Mouse (Mus musculus): ENCODE results near the gene Kpna4. TPM values are rescaled to one million over a fixed set of nuclear protein-coding genes. Genes with fewer than 3 reads are reported as not detected.
"Not testable (repeated sequence)": the region's sequence is repeated elsewhere in the genome, so short reads cannot be mapped to it uniquely, and the experiment has no call there.

Gene Kpna4
- total RNA-seq, 1 experiment from 2014 or later: 69.3 TPM

DNA sequence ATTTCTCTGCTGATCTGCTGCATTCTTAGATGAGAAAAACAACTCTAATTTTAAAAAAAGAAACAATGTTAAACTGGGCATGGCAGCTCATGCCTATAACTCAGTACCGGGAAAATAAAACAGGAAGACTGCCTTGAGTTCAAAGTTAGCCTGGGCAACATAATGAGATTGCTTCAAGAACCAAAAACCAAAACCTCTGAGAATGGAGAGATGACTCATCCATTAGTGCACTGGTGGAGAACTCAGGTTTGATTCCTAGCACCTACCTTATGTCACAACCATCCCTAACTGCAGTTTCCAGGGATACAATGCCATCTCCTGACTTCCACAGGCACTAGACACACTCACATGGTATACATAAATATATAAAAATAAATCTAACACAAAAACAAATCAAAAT, 17.8 kb downstream of the Kpna4 start:
- no peak for DNase-seq

DNA sequence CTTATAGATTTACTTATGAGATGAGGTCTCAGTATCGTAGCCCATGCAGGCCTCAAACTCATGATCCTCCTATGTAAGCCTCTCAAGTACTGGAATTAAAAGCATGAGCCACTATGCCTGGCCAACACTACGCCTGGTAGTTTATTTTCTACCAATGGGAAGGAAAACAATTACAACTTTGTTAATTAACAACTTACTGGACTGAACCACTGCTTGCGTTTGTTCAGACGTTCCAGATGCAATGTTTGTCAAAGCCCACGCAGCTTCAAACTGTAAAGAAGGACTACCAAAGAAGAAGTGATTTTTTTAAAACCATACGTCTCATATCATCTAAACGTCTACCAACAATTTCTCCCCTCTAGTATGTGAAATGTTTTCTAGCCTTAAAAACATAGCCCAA, 32.5 kb downstream of the Kpna4 start:
- no peak for DNase-seq

DNA sequence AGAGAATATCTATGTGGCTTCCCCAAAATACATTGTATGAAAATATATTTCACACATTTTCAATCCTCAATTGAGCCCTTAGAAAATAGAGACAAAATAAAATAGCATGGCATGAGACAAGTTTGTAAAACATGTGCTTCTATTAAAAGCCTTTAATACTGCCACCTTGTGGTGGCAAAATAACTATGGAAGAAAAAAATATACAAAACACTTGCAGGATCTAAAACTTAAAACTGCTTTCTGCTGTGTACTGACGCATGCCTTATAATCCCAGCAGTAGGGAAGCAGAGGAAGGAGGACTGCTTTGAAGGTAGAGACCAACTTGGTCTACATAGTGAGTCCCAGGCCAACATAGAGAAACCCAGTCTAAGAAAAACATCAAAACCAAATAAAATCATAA, 62.9 kb downstream of the Kpna4 start:
- DNase-seq: no peak

DNA sequence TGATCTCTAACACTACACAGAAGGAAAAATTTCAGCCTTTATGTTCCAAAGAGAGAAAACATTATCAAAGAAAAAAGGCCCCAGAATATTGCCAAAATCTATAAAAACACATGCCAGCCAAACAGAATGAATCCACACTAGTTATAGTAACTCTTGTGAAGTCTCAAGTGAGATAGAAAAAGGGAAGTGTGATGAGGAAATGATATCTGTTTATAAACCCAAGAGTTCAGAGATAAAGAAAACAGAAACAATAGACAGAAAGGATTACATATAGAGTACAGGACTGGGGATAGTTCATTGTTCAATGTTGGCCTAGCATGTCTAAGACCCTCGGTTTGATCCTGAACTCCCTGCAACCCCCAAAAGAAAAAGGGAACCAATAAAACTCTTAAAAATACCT, 64.1 kb downstream of the Kpna4 start:
- no peak for DNase-seq

DNA sequence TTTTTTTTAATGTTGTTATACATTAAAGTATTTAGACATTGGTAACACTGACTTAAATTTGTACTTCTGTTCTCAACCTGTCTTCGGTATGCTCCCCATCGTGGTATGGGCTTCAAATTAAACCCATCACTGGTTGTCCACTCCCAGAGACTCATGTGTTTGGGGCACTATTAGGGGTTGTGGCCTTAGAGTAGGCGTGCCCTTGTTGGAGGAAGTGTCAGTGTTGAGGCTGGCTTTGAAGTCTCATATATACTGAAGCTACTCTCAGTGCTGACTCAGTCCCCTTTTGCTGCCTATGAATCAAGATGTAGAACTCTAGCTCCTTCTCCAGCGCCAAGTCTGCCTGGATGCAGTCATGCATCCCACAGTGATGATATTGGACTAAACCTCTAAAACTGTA, 66.2 kb downstream of the Kpna4 start:
- DNase-seq: no peak

DNA sequence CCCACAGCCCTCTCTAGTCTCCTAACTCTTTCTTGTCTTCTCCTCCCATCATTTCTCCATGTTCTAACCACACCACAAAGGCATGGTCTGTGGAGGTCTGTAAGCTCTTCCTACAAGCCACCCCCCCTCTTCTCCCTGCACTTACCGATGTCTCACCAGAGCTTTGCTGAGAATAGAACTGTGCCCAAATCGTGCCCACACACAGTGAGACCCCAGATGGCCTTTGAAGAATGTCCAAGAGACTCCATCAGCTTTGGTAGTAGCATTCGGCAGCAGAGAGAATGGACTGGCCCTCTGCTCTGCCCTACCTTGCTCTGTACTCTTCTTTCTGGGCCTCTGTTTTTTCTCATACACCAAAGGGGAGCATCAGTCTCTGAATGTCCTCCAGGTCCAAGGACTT, 71.0 kb downstream of the Kpna4 start:
- DNase-seq: no peak

DNA sequence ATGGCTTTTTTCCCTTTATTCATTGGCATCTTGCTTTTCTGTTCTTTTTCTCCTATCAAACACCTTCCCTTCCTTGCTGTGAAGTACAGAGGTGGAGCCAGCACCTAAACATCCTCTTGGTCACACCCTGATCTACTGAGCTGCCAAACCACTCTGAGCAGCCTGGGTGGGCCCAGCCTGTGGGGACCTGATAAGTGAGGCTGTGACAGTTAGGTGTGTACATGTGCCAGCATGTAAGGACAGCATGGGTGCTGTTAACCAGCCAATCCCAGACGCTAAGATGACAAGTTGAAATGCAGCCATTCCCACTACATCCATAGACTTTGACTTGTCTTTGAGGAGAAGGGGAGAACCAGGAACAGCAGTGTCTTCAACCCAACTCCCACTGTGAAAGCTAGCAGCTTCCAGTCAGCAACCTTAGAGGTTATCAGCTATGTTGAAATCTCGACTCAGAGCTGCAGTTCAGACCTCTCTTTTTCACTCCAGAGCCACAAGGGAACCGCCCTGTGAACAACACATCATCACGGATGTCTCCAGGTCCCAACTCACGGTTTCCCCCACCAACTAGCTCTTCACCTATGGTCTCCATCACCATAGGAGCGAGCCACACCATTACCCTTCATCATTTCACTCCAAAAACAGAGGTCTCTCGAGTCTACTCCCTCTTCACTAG, 72.0 kb downstream of the Kpna4 start:
- DNase-seq: no peak

DNA sequence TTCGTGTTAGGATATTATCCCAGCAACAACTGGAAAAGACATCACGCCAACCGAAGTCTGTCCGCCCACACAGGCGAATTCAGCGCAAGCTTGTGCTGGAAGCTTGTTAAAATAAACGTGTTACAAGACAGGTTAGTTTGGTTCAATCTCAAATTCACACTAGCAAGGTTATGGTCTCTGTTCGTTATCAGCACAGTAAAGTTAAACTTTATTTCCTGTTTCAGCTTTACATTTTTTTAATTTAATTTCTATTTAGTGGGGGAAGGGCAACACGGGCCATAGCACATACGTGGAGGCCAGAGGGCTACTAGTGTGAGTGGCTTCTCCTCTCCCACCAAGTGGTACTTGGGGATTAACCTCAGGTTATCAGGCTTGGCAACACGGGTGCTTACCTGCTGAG, 75.0 kb downstream of the Kpna4 start:
- DNase-seq: no peak

DNA sequence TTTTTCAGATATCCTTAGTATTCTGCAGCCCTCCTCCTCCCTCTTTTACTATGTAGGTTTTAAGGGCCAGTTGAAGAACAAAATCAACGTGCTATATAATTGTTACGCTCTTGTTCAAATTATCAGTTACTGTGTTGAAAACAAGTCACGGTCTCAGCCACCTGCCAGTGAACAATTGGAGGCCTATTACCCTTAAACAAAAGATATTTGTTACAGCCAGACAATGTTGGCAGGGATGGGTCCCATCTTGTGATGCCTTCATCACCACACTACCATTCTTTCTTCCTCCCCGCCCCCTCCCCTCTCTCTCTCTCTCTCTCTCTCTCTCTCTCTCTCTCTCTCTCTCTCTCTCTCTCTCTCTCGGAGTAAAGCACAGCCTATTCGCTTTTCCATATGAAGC, 77.9 kb downstream of the Kpna4 start:
- no peak for DNase-seq

DNA sequence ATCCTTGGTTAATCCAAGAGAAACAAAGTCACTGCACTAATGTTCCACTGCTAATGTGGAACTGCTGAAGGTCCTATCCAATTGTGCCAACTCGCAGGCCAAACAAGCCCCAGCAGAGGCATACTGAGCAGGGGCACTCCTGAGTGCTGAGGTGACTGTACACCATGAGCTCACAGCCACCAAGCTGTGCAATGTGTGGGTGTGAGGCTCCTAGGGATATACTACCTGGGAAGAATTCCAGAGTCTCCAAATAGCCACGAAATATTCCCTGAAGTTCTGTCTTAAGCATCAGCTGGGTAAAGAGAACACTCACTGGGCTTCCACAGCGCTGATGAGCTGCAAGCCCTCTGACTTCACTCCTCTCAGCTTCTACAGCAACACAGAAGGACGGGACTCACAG, 79.2 kb downstream of the Kpna4 start:
- no peak for DNase-seq

DNA sequence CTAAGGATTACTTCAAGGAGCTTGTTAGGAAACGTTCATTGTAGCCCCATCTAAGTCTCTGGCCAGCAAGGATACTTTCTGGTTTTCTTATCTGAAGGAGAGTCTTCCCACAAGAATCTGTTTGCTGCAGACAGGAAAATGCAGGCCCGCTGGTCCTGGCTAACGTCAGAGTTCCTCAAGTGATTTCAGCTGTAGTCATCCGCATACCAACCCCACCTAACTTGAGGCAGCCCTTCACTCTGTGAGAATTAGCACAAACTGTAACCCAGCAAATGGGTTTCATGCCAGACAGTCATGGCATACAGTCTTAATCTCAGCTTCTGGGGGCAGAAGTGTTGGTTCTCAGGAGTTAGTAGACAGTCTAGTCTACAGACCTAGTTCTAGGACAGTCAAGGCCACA, 80.4 kb downstream of the Kpna4 start:
- no peak for DNase-seq

DNA sequence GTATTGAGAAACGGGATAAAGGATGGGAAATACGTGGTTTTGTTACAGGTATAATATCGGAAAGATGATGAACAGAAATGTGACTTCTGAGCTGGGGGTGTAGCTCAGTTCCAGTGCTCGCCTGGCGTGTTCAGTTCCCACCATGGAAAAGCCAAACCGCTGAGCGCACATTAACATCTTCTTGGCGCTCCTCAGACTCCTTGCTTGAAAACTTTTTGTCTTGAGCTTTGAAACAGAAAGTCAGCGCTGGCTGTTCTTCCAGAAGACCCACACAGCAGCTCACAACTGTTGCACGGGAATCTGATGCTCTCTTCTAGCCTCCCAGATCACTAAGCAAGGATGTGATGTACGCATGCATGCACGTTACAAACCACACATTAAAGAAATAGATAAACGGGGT, 81.2 kb downstream of the Kpna4 start:
- DNase-seq: no peak

DNA sequence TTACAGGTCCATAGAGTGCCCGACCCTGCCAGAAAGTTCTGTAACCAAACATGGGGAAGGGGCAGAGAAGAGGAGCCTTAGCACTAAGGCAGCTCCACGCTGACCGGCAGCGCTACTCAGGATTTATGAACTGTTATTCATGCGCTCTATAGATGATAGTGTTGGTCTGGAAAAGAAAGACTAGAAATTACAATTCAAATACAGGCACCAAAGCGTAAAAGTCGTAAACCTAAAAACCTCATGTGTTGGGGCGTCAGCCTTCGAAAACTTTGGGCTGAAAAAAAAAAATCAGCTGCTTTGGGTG, 81.6 kb downstream of the Kpna4 start:
- DNase-seq: no peak

DNA sequence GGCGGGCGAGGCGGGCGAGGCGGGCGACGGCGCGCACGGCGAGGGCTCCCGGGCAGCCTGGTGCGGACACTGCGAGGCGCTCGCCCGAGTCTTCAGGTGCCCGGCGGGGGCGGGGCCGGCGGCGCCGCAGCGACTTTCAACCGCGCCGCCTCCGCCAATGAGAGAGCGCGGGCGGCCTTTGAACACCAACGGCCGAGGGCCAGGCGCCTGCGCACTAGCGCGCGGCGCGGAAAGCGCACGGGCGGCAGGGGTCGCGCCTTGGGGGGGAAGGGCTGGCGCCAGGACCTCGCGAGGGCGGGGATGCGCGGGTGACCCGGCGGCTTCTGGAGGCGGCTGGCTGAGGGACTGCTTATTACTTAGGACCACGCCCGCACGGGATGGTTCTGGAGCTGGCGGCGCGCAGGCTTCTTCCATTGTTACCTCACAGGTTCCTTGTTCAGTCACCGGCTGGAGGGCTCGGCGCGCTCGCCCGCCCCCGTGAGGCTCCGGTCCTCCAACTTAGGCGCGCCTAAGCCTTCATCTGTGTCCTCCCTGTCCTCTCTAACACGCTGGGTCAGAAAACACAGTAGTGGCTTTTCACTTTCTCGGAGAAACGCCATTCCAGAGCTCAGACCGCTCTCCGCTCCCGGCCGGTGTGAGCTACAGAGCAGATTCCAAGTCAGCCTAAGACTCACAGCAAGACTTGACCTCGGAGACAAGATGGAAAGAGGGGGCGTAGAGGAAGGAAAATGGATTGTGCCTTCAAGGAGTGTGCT, 82.1 kb downstream of the Kpna4 start, which contains the start of gene Trim59:
Trim59 (minus strand) TSS at position 111 of the 755 bp plus-strand sequence.
- DNase-seq: peak; percentile 95

DNA sequence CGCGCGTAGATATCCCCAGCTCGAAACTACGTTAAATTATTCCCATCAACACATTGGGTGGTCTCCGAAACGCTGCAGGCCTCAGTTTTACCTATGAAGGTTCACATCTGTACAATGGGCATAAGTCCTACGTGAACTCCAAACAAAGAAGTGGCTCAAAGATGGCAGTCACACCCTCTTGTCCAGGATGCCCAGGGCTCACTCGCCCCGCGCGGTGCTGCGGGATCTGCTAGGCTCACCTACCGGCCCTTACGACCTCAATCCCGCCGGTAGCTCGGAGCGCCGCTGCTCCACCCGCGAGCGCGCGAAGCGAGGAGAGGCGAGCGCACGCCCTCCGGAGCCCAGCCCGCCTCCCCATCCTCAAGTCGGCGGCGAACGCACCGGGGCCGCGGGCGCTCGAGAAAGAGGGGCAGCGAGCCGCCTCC, 82.7 kb downstream of the Kpna4 start:
- DNase-seq: no peak

DNA sequence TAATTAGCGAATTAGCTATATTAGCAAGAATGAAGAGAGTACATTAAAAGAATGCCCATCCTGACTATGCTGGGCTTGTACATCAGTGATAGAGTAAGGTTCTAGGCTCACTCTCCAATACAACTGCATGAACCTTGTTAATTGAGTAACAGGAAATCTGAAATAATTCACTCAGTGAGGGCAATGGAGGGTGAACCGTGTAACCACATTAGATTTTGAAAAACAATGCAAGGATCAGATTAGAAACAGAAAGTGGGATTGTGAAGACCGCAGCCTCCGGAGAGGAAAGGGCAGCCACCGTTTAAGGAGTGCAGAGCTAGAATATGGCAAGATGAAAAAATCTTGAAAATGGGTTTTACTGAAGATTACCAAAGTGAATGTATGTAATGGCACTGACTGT, 85.6 kb downstream of the Kpna4 start:
- no peak for DNase-seq

DNA sequence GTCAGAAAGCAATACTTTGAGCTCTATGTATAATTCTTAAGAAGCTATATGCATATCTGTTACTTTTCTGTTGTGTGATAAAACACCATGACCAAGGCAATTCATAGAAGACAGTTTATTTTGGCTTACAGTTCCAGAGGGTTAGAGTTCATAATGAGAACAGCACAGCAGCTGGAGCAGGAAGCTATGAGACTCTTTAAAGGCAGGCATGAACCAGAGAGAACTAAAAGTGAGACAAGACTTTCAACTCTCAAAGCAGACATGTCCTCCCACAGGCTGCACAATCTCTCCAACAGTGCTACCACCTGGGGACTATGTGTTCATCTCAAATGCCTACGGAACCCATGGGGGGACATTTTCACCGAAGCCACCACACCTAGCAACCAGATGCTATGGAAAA, 86.8 kb downstream of the Kpna4 start:
- DNase-seq: no peak

DNA sequence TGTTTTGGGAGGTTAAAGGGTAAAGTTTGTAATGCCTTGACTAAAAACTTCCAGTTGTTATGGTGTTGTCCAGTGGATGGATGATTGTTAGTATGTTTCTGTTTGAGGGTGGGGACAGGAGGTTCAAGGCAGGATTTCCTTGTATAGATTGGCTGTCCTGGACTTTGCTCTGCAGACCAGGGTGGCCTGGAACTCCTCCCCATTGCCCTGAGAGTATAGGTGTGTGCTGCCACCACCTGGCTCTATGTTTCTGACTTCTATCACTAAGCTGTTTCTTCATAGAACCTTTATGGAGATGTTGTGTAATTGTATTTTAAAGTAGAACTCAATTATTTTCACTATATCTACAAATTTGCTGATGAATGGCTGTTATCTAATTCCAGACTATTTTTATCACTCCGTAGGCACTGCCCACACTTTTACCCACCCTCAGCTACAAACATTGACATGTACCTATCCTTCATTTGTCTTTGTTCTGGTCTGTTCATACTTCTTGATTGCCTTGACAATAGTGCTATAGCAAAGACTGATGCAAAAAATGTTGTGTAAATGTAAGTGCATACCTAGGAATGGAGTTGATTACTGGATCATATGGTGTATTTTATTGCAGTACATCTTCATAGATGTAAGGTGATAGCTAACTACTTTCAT, 100.7 kb downstream of the Kpna4 start:
- DNase-seq: no peak

DNA sequence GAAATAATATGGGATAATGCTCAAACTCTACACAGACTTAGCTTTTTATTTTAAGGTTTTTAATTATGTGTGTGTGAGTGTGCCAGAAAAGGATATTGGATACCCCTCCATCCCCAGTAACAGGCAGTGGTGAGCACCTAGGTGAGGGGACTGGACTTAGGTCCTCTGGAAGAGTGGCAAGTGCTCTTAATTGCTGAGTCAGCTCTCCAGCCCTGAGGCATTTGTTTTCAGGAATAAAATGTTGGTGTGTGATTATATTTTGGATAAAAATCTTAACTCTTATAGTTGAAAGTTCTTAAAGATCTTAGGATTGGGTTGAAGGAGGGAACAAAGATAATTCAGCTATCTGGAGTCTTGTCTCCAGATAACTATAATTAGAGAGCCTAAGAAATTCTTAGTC, 106.1 kb downstream of the Kpna4 start:
- no peak for DNase-seq

DNA sequence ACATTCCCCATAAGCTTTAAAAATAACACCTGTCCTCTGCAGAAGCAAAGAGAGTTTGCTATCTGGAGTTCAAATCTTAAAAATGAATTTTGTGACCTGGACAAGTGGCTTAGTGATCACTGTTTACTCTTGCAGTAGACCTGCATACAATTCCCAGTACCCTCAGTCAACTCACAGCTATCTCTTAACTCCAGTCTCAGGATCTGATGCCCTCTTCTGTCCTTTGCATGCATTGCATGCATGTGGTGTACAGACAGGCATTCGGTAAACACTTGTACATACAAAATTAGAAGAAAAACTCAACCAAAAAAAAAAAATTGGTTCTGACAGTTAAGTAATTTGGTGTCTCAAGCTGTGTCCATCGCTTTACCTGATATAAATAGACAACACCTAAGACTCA, 106.6 kb downstream of the Kpna4 start:
- DNase-seq: peak; percentile 15

DNA sequence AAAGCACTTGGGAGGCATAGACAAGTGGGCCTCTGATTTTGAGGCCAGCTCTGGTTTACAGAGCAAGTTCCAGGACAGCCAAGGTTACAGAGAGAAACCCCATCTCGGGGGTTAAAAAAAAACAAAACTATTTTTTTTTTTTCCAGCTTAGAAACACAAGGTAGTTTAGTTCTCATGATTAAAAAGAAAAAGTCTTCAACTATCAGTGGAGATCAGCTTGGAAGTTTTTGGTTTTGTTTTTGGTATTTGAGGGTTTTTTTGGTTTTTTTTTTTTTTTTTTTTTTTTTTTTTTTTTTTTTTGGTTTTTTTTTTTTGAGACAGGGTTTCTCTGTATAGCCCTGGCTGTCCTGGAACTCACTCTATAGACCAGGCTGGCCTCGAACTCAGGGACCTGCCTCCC, 108.3 kb downstream of the Kpna4 start:
- DNase-seq: not testable (repeated sequence)

DNA sequence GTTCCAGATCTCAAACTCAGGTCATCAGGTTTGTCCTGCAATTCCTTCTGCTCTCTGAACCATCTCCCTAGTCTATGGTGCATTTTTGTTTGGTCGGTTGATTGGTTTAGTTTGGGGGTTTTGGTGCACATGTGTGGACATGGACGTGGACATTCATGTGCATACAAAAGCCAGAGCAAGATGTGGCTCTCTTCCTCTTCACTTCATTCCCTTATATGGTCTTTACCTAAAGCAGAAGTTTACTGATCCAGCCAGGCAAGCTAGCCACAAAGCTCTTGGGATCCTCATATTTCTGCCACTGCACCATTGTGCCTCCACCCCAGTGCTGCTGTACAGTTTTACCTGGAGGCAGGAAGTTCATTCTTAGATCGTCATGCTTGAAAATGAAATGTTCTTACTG, 109.7 kb downstream of the Kpna4 start:
- DNase-seq: no peak

Data from adrenal gland, postnatal 14 days (tissue).